Mouse (Mus musculus) bone marrow macrophage, adult 2 months (primary cell): ENCODE data around the gene Pbx4.

Experiments
- CTCF ChIP-seq: IDR thresholded peaks from 2 replicates; pipeline ENCODE4 v1.5.1; 2012; ENCODE audit warnings: low read depth, mild to moderate bottlenecking, low read length, moderate library complexity
- POLR2A ChIP-seq: IDR thresholded peaks from 2 replicates; pipeline ENCODE4 v1.6.1; 2012; ENCODE audit warnings: mild to moderate bottlenecking, low read depth, low read length, borderline replicate concordance

DNA sequence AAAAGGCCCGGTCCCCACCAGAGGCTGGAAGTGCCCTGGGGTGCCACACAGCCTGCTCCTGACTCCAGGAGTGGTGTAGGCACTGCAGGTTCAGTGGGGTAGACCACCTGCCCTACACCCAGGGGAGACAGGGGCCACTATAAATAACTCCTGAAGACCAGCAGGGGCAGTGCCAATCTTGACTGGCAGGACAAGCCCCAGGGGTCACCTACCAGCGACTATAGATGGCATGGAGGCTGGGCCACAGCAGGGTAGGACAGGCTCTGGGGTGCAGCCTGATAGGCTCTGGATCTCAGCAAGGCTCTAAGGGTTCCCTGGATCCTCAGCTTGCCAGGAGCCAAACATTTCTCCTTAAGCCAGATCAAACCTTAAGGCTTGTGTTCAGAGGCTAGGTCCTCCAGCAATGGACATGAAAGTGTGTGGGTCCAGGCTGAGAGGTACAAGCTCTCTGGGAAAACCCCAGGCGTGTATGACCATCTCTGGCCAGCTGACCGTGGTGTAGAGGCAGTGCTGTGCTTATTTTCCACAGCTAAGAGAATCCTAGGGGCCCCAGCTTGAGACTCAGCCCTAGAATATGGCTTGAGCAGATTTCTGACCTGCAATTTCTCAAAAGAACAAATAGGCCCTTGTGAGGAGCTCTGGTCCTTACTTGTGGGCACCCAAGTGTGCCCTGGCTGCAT is 63.6 kb downstream of the Pbx4 start:
- TF ChIP-seq POLR2A (no peak), CTCF (no peak)
